Mouse (Mus musculus) megakaryocyte, adult 5-6 weeks (primary cell): ENCODE measurements around the gene Rabl6. TPM values are rescaled to one million over a fixed set of nuclear protein-coding genes. Genes with fewer than 3 reads are reported as not detected.
A peak's percentile ranks its signal among the peaks of the same experiment; 100 is the strongest.

Experiments used
- ATAC-seq: 2 replicates; pipeline ENCODE4 v1.8.0; 2016; ENCODE audit warnings: mild to moderate bottlenecking, inconsistent platforms; ENCODE audit not compliant: poor library complexity, severe bottlenecking
- total RNA-seq, 2 experiments: library from RNA; stranded (forward) in 1 of 2; stranded (reverse) in 1 of 2; fragments of 153-499, 151-499 nt in 1 of 2; fragments of 221-1000, 200-1000 nt in 1 of 2; gene quantifications; 2 replicates each; pipeline versions ENCODE4 v1.2.3 to v1.2.4; 2015 to 2017

Gene Rabl6
- total RNA-seq, 2 experiments from 2014 or later: 25.7 to 34.0 TPM

DNA sequence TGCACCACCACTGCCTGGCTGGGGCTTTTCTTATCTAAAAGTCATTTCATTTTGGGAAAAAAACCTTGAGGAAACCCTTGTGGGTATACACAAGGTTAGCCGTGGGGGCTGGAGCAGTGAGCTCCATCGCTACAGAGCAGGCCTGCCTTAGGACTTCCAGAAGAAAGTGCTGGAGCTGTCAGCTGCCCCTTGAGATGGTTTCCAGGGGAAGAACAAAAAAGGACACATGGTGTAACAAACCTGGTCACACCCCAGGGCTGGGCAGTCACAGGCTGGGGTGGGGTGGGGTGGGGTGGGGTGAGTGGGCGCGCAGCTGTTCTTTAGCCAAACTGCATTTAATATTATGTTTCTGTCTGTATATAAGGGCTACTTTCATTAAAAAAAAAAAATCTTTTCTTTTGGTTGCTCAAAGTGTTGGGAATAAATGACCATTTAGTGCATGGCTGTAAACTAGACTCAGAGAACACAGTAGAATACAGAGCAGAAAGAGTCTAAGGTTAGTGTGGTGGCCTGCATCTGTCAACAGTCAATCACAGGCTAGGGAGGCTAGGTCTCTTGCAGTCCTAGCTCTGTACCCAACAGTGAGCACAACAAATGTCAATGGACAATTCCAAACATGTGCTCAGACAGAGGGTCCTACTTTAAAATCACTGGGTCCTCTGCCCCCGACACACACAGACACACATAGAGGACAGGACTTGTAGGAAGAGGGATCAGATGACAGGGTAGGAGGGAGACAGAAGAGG lies 11.4 kb downstream of the Rabl6 start:
- no peak for ATAC-seq

DNA sequence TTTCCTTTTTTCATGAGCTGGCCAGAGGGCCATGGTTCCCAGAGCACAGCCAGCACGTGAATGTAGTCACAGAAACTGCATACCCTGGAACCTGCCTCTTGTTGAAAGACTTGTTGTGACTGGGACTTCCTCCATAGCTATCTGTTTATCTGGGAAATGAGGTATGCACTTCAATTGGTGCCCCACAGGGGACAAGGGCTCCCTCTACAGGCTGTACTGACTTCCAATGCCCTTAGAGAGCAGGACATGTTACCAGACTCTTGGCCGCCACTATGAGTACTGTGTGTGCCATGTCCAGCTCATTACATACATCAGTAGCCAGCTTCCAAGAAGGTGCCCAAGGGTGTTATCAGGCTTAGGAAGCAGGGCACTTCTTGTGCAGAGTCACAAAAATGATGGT lies 16.5 kb downstream of the Rabl6 start:
- 0 out of 2 replicates have a peak, but pooled peaks have one; percentile 51 for ATAC-seq

DNA sequence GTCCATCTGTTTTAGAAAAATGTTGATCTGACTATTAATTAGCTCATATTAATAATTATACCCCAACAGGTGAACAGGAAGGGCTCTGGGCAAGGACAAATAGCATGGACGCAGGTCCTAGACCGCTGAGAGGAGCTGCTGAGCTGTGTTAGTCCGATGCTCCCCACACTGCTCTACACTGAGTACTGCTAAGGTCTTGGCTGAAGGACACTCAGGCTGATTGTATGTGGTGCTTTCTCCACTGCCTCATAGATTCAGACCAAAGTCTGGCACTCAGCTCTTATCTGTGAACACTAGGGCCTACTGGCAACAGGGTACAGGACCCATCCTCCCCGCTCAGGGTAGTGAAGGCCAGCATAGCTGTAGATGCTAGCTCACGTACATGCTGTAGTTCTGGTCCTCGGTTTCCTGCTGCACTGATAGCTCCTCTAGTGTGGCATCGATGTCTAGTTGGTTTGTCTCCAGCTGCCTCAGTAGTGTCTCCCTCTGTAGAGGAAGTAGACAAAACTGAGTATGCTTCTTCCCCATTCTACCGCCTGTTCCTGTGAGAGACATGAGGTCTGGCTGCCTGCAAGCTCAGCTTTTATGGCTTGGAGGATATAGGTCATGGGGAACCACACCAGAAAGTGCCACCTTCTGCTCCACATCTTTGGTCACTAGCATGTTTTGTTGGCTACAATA lies 20.0 kb downstream of the Rabl6 start:
- no peak for ATAC-seq

DNA sequence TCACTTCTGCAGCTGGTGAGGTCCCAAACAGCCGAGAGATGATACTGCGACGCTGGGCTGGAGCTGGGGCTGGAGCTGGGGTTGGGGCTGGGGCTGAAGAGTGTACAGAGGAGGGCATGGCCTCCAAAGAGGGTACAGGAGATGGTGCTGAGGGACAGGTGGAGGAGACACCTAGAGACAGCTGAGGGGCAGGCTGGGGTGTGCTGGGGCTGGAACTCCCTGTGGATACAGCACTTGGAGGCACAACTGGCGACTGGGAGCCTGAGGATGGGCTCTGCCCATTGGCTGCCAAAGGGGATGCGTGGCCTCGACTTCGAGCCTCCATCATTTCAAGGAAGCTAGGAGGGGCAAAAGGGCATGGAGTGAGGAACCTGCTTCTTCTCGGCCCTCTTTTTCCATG lies 21.0 kb downstream of the Rabl6 start:
- no peak for ATAC-seq

DNA sequence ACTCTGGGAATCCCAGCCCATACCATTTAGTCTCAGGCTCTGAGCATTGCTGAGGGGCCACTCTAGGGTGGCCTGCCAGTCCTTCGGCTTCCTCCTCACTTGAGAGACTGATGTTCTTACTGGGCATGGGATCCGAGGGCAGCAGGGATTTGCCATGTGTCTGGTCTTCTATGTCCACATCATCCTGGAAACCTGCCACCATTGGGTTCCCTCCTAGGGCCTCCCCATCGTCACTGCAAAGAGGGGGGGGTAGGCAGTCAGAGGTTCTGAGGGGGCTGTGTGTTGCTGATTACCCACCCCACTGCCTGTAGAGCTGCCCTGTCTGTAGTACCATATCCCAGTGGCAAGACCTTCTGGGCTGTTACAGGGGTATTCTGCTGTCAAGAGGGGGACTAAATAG lies 22.7 kb downstream of the Rabl6 start:
- ATAC-seq: no peak

DNA sequence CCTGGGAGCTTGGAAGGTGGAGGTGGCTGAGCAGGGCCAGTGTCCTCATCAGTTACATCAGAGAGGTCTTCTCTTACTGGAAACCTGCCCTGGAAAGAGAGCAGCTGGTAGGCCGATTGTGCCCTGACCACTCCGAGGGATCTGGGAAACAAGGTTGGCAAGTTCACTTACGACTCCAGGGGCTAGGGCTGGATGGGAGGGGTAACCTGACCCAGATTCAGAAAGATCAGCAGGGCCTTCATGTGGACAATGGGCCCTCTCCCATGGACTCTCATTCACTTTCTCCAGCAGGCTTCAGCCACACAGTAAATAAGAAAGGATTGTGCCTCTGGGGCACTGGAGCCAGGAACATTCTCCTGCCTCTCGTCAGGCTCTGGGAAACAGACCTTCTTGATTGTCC lies 23.5 kb downstream of the Rabl6 start:
- no peak for ATAC-seq

DNA sequence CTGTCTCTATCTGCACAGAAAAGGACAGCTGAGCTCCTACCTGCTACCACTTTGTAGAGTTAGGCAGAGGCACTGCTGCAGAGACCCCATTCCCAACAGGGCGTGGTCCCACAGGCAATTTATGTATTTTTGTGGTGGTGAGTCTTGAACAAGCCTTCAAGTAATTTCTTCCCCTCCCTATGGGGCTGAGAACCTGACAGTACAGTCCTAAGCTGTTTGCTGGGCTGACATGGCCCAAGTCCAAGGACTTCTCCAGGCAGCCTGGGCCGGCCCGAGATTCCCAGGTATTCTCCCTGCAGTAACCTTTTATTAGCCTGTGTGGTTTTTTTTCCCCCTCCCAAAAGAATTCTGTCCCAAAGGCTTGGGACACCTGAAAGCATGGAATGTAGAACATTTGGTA lies 24.2 kb downstream of the Rabl6 start:
- ATAC-seq: no peak

DNA sequence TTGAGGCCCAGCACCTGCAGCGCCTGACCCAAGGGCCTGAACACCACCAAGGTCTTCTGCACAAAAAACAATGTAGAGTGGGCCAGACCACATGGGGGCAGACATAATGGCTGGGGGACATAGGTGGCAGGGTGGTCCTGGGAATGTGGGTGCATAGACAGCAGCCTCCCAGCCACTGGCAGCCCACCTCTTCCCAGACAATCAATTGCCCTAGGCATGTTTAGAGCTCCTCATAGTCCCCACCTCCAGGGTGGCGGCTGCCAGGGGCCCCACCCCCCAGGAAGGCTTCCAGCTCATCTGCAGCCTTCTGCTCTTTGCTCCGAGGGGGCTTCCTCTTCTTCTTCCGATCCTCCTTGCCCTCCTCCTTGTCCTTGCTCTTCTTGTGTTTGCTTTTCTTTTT lies 24.8 kb downstream of the Rabl6 start:
- no peak for ATAC-seq

DNA sequence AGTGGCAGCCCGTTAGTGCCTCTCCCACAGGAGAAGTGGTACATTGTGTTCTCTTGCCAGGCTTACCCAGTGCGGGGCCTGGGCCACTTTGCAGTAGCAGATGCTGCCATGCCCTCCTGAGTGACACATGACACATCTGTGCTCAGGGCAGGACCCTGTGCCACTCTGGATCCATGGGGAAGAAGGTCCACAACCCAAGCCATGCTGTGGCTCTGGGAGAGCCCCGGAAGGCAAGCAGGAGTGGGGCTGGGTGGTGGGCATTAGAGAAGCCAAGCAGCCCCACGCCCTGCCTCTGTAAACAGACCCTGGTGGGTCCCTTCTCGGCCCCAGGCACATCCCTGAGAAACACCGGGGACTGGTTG lies 25.2 kb downstream of the Rabl6 start:
- ATAC-seq: no peak

DNA sequence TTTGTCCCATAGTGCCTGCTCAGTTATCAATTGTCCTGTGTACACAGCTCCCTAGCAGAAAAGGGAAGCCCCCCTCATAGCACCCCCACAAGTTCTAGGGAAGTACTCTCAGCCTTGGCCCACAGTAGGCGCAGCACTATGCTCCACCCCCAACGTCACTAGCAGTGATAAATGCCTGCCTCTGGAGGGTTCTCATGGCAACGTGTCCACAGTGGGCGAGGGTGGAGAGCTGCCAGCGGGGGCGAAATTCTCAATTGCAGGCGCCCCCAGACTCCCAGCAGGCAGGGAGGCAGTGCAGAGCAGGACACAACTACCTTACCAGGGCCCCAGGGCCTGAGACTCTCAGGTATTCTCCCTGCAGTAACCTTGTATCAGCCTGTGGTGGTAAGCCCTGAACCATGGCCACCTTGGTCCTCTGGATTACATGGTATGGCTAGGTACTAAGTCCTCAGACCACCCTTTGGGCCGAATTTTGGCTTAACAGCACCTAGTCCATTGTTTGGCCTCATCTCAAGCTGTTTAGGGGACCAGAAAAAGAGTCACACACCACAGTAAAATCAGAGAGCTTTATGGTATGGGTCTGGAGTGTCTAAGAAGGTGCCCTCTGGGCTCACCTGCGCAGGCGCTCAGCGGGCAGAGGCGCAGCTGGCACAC lies 25.7 kb downstream of the Rabl6 start:
- ATAC-seq: 0 out of 2 replicates have a peak, but pooled peaks have one; percentile 16

DNA sequence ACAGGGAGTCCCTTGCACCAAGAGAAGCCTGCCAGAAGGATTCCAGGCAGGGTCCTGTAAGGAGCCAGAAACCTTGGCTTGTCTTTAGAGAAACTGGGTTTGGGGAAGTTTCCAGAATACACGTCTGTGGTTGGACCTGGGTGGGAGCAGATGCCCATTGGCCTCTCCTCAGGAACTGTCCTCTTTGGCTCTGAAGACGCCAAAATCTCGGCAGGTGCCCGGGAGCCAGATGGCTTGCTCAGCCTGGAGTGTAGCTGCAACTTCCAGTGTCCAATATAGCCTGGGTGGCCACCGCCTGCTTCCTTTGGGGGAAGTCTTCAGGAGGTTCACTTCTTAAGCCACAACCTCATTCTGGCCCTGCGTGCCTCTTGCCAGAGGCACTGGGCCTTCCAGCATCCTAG lies 26.4 kb downstream of the Rabl6 start:
- ATAC-seq: peak; percentile 41

DNA sequence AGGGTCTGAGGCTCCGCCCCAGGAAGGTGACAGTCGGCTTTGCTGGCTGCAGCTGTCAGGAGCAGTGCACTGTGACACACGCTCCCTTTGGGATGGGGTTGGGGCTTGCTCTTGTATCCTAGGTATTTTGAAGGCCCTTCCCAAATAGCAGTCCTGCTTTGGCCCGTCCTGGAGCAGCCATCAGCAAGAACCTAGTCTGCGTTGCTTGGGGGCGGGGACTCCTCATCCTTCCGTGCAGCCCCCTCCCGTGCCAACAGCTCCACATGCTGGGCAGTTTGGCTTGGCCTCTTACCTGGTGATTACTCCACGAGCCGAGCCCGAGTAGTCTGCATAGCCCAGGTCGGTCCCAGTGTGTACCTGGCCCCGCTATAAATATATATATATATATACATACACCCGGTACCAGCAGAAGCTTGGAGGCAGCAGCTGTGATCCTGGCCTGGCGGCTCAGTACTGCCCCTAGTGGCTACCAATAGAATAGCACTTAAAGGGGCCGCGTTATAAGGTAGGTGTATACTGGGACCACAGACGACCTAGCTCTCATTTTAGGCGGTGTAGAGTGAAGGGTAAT lies 26.9 kb downstream of the Rabl6 start, which contains the start of gene Ajm1:
Ajm1 (minus strand) TSS at position 464 of the 571 bp plus-strand sequence.
- peak; percentile 82 for ATAC-seq

DNA sequence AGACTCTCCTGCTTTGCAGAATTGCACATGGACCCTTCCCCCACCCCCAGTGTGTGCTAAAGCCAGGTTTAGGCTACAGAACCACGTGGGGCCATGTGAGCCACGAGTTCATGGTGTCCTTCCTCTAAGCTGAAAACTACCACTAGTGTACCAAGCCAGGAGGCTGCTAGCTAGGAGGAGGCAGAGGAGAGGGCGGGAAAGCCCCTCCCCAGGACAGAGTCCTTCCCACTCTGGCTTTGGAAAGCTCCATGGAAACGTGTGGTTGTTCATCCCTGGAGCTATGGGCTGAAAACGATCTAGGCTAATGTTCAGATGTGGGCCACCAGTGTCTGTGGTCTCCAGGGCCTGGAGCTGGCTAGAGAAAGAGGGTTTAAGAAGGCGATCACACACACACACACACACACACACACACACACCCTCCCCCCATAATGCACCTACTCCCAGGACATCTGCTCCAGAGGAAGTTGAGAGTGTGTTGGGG lies 27.7 kb downstream of the Rabl6 start:
- ATAC-seq: no peak

DNA sequence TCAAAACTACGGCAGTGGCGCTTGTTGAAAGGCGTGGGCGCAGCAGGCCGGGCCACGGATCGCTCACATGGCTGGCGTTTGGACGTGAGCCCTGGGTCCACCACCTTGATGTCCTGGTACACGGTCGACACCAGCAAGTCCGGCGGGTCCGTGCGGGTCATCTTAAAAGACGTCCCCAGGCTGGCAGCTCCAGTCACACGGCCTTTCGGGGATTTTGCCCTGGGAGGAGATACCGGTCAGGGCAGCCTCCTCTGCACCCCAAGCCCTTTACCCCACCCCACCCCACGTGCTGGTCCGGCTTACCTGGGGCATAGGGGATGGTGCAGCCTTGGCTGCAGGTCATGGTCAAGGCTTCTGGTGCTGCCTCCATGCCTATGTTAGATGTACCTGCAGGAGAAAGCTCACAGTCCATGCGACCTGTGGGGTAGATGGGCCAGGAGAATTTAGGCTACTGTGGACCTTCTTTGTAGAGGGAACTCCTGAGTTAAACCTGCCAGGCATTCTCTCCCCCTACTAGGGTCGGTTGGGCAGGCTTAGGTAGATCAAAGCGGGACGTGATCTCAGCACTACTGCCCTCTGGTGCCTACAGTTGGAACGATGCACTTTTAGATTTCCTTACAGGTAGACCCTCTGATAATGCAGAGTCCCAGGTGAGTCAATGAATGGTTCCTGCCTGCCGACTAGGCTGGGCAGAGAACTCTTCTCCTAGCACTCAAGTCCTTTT lies 28.4 kb downstream of the Rabl6 start:
- no peak for ATAC-seq

DNA sequence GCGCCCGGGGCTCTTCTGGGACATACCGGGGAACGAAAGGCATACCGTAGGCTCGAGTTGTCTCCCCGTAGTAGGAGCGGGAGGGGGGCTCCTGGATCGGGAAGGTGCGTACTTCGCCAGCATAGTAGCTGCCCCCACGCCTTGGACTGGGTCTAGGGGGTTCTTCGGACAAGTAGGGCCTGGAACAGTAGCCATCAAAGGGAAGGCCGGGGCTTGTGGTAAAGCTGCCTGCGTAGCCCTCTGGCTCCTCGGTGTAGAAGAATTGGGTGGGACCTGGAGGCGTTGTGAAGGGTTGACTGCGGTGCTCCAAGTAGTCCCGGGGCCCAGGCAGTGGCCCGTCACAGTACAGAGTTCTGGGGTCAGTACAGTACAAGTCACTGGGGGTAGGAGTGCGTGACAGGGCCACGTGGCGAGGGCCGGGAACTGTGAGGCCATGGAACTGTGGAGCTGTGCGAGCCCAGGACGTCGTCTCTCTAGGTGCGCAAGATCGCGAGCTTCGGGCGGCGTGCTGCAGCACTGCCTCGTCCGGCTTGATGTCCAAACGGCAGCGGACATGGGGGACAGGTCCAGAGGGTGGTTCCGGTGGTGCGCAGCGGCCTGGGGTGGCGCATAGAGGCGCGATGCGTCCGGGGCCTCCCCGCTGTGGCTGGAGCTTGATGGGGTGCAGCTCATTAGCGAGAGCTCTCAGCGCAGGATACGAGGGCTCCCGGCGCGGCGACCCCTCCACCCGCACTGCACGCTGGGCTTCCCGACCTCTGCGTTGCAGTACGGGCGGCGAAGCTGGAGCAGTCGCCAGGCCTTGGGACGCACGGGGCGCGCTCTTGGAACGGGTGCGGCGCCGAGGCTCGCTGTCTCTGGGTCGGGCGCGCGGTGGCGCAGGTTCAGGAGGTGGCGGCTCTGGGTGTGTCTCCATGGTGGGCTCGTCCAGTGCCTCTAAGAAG lies 29.3 kb downstream of the Rabl6 start:
- ATAC-seq: no peak

DNA sequence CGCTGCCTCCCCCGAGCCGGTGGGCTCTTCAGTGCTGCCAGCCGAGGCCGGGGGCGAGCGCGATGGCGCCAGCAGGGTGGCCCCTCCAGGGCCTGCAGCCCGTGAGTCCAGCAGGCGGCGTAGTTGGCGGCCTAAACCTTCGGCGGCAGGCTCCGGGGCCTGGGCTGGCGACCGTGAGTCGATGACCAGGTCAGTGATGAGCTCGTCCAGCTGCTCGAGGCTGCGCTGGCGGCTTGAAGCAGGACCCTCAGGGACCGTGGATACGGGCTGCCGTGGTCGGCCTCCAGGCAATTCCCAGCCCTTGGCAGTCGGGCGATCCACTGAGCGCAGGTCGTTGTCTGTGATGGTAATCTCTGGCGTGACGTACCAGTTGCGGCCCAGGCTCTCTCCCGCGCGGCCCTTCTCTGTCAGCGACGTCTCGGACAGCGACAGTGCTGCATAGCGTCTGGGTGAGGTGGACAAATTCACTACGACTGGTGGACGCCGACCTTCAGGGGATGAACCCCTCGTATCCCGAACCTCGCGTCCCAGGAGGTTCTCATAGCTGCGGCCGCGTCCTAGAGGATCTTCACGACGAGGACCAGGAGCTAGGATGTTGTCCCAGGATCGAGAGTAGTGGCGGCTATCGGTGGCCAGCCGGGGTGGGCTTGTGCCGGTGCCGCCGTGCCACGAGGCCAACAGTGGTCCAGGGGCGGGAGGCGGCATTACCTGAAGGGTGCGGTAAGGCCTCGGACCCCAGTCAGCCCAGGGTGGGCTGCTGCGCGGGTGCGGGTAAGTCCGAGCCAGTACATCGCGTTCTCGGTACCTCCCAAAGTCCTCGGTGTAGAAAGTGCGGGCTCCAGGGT lies 30.1 kb downstream of the Rabl6 start:
- no peak for ATAC-seq

DNA sequence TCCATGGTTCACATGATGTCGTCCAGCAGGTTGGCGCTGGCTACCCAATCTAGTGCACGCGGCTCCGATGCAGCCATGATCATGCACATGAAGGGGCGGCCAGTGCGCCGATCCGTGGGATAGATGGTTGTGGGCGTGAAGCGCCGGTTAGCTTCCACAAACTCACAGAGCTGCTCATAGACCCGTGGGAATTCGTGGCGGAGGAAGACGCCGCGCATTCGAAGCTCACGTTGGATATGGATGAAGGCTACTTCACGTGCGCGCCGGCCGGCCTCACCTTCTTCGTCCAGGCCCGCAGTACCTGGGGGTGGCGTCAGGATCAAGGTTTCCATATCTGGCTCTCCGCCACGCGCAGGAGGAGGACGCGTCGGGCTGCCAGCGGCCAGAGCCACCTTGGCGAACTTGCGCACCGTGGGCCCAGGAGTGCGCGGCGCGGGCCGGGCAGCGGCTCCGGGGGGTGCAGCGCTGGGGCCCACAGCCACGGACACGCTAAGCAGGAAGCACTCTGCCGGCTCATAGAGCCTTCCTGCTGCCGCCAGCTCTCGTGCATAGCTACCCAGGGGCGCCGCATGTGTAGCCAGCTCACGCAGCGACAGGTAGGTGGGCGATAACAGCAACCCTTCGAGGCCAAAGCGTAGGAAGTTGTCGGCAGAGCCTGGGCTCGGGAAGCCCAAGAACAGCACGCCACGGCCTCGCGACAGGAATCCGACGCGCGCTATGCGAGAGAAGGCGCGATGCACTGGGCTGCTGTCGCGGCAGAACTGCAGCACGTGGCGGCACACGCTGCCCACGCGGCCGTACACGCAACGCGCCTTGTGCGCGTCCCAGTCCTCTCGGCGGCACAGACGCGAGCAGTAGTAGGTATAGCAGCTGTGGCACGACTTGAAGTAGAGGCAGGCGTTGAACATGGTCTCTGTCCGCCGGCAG lies 31.1 kb downstream of the Rabl6 start:
- no peak for ATAC-seq
